Mouse (Mus musculus) intestine, embryonic 16.5 days (tissue): ENCODE measurements around the gene Adgrd1. TPM values are rescaled to one million over a fixed set of nuclear protein-coding genes. Genes with fewer than 3 reads are reported as not detected.

Experiments used
- ATAC-seq: fragments of 200-750 bp; cut with Nextera tagmentation; 2 replicates; pipeline ENCODE4 v1.8.0; 2017; ENCODE audit warnings: moderate TSS enrichment, moderate library complexity
- H3K27ac ChIP-seq: fragments of 300-500 bp; sonication (generic); 2 replicates; pipeline ENCODE4 v1.5.1; 2014; ENCODE audit warnings: mild to moderate bottlenecking, low read length
- H3K27me3 ChIP-seq: fragments of 300-500 bp; sonication (generic); replicated peaks from 2 replicates; pipeline ENCODE4 v1.6.1; 2014; ENCODE audit warnings: low read length, control low read depth, mixed read lengths; ENCODE audit not compliant: control insufficient read depth, insufficient read depth
- H3K36me3 ChIP-seq: fragments of 300-500 bp; sonication (generic); 2 replicates; pipeline ENCODE4 v1.6.1; 2014; ENCODE audit warnings: low read length, control low read depth; ENCODE audit not compliant: control insufficient read depth, insufficient read depth
- H3K4me1 ChIP-seq: fragments of 300-500 bp; sonication (generic); 2 replicates; pipeline ENCODE4 v1.6.1; 2014; ENCODE audit warnings: low read length, control low read depth, mixed read lengths; ENCODE audit not compliant: control insufficient read depth, insufficient read depth
- H3K4me2 ChIP-seq: fragments of 300-500 bp; sonication (generic); 2 replicates; pipeline ENCODE4 v1.6.1; 2014; ENCODE audit warnings: low read depth, low read length, control low read depth
- H3K4me3 ChIP-seq: fragments of 300-500 bp; sonication (generic); 2 replicates; pipeline ENCODE4 v1.5.1; 2014; ENCODE audit warnings: mild to moderate bottlenecking, low read length
- H3K9ac ChIP-seq: fragments of 300-500 bp; sonication (generic); 2 replicates; pipeline ENCODE4 v1.6.1; 2014; ENCODE audit warnings: low read depth, low read length
- H3K9me3 ChIP-seq: fragments of 300-500 bp; sonication (generic); 2 replicates; pipeline ENCODE4 v1.6.1; 2016; ENCODE audit warnings: low read length, control low read depth; ENCODE audit not compliant: control insufficient read depth
- WGBS: fragments of 180-500 bp; shearing (Covaris S2); extraction: QIAGEN DNeasy Blood & Tissue Kit; methylation state at CpG from one replicate; pipeline ENCODE4 v1.1.7; 2014; 5-methylcytosine and 5-hydroxymethylcytosine counted together
- polyA plus RNA-seq: library from polyadenylated mRNA; unstranded; fragments of >200 nt; fragmentation: Nextera tagmentation; extraction: Ambion mirVana; gene quantifications from 2 replicates; pipeline ENCODE4 v1.2.1, GENCODE M21; 2015

Adgrd1 gene
- polyA plus RNA-seq, 1 experiment from 2014 or later: 1.0 TPM

DNA sequence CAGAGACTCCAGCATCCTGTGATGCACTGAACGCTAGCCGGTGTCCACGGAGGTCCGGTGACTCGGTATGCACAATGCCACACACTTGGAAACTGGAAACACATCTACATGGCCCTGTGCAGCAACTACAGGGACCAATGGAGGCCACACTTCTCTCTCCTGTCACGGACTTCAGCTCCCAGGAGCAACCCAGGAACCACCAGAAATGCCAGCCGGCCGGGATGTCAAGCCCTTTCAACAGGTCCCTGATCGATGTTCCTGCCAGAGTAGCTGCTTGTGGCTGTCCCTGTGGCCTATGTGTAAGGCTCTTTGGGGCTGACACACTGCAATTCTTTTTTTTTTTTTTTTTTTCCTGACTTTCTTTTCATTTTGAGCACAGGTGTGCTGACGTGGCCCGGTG, 32.4 kb upstream of the Adgrd1 start:
- Histone ChIP-seq H3K9me3 (no peaks in the 10 kb centered on the region), H3K27ac (no peak overlapping the region), H3K4me3 (no peak overlapping the region), H3K4me1 (0 out of 2 replicates have a peak, but pooled peaks cover 8% of the 10 kb centered on the region), H3K36me3 (no peaks in the 10 kb centered on the region), H3K4me2 (no peak overlapping the region), H3K9ac (no peak overlapping the region), H3K27me3 (no peaks in the 10 kb centered on the region)
- no peak for ATAC-seq
- 63% methylated on average over 11 of the region's 11 CpGs for WGBS

DNA sequence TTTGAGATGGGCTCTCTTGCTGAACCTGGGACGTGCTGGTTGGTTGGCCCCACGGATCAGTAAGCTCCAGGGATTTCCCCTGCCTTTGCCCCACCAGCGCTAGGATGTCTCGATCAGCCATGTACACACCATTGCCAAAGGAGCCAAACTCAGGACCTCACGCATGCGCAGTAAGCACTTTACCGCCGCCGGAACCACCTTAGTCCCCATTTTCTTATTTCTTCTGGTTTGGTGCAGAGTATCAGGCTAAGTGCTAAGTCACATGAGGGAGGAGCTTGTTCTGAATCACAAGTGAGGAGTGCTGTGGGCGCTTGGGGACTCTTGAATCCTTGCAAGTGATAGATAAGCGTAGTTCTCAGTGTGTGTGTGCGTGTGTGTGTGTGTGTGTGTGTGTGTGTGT, 31.2 kb upstream of the Adgrd1 start:
- Histone ChIP-seq H3K9ac (no peak overlapping the region), H3K4me2 (no peak overlapping the region), H3K9me3 (no peaks in the 10 kb centered on the region), H3K36me3 (no peaks in the 10 kb centered on the region), H3K4me3 (no peak overlapping the region), H3K27me3 (no peaks in the 10 kb centered on the region), H3K4me1 (0 out of 2 replicates have a peak, but pooled peaks cover 8% of the 10 kb centered on the region), H3K27ac (no peak overlapping the region; the same call in 1 of the 2 replicates)
- ATAC-seq: no peak
- WGBS: 80% methylated on average over 12 of the region's 12 CpGs

DNA sequence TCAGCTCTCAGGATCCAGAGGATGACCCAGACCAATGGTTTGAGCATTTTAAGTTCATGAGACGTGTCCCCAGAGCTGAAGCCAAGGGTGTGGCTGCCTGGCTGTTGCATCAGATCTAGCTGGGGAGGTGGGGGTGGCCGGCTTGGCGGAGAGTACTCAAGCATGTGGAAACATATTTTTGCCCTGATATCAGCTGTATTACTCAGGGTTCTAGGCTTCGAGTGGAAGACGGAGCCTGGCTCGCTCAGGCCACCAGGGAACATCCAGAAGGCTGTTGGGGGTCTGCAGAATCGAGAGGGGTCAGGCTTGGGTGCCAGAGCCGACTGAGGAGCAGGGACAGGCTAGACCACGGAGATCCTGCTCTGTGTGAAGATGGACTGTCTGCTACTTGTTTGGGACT, 30.6 kb upstream of the Adgrd1 start:
- Histone ChIP-seq H3K9ac (no peak overlapping the region), H3K27ac (no peak overlapping the region), H3K27me3 (no peaks in the 10 kb centered on the region), H3K9me3 (no peaks in the 10 kb centered on the region), H3K4me2 (no peak overlapping the region), H3K4me3 (no peak overlapping the region), H3K4me1 (0 out of 2 replicates have a peak, but pooled peaks cover 8% of the 10 kb centered on the region), H3K36me3 (no peaks in the 10 kb centered on the region)
- no peak for ATAC-seq
- WGBS: 73% methylated on average over 9 of the region's 9 CpGs

DNA sequence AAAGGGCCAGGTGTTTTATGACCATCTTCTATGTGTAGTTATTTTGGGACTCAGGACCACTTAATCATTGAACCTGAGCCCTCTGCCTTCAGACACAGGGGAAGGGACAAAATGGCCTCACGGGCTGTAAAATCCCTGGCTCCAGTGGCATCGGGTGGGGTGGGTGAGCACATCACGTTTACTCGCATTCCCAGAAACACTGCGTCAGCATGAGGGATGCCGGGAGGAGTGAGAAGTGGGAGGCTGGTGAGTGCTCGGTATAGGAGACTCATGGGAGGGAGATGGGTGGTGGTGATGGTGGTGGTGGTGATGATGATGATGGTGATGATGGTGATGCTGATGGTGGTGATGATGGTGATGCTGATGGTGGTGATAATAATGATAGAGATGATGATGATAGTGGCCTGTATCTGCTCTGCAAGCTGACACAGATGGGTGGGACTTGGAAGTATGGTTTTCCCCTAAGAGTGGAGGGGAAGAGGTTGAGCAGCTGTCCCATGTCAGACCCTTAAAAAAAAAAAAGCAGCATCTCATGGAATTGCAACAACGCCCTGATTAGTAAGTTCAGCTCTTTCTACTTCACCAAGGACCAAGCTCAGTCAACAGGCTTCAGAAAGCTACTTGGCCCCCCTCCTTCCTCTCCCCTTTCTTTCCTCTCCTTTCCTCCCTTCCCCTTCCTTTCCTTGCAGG, 29.9 kb upstream of the Adgrd1 start:
- Histone ChIP-seq H3K36me3 (no peaks in the 10 kb centered on the region), H3K27ac (no peak overlapping the region), H3K9ac (no peak overlapping the region), H3K4me1 (0 out of 2 replicates have a peak, but pooled peaks cover 8% of the 10 kb centered on the region), H3K4me3 (no peak overlapping the region), H3K4me2 (no peak overlapping the region), H3K27me3 (no peaks in the 10 kb centered on the region), H3K9me3 (no peaks in the 10 kb centered on the region)
- WGBS: 81% methylated on average over 8 of the region's 8 CpGs
- no peak for ATAC-seq

DNA sequence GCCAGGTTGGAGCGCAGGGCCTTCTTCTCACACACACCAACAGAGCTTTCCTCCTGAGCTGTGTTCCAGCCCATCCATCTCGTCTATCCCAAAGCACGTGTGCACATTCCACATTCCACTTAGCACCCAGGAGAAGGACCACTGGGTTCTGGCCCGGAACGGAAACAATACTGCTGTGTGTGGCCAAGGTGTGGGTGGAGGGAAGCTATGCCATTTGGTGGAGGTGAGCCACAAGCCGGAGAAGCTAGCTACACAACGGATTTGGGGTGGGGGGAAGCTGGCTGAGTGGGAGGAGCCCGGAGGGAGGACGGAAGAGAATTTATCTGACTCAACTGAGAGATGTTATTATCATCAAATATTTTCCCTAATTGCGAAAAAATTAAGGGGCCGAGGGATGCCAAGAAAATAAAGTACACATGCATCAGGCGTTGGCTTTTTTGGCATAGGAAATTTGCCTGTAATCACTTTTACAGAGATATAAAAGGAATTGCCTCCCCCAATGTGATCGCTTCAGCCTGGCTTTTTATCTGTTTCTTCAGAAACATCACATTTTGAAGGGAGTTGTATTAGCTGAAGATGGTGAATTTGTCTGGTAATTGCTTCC, 29.2 kb upstream of the Adgrd1 start:
- H3K4me2 ChIP-seq: no peak overlapping the region
- H3K9me3 ChIP-seq: no peaks in the 10 kb centered on the region
- no peak for ATAC-seq
- H3K4me3 ChIP-seq: no peak overlapping the region
- H3K36me3 ChIP-seq: no peaks in the 10 kb centered on the region
- no peaks in the 10 kb centered on the region for H3K27me3 ChIP-seq
- no peak overlapping the region for H3K9ac ChIP-seq
- H3K4me1 ChIP-seq: 0 out of 2 replicates have a peak, but pooled peaks cover 8% of the 10 kb centered on the region
- WGBS: 63% methylated on average over 13 of the region's 13 CpGs
- no peak overlapping the region for H3K27ac ChIP-seq

DNA sequence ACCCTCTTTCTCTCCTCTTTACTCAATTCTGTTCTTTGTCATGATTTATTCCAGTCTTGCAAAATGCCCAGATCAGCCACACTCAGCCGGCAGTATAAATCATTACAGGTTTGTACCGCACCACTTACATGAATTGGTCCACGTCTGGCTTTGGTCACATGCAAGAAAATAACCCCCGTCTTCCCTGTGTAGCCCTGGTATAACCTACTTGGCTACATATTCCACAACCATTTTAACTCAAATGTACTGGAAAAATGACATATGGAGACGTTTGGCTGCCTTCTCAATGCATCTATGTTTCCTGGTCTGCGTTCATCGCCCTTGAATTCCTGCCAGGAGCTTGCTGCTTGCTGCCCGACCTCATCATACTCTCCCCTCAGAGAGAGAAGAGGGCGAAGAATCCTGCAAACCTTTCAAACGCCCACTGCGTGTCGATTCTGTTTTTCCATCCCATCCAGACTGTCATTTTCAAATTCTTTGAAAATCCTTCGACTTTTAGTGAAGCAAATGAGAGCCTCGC, 24.7 kb upstream of the Adgrd1 start:
- H3K27ac ChIP-seq: no peak overlapping the region
- 0 out of 2 replicates have a peak, but pooled peaks cover 4% of the 10 kb centered on the region for H3K4me1 ChIP-seq
- H3K36me3 ChIP-seq: no peaks in the 10 kb centered on the region
- no peak overlapping the region for H3K4me2 ChIP-seq
- H3K9ac ChIP-seq: no peak overlapping the region
- no peaks in the 10 kb centered on the region for H3K27me3 ChIP-seq
- ATAC-seq: no peak
- 61% methylated on average over 14 of the region's 14 CpGs for WGBS
- H3K9me3 ChIP-seq: no peaks in the 10 kb centered on the region
- no peak overlapping the region for H3K4me3 ChIP-seq

DNA sequence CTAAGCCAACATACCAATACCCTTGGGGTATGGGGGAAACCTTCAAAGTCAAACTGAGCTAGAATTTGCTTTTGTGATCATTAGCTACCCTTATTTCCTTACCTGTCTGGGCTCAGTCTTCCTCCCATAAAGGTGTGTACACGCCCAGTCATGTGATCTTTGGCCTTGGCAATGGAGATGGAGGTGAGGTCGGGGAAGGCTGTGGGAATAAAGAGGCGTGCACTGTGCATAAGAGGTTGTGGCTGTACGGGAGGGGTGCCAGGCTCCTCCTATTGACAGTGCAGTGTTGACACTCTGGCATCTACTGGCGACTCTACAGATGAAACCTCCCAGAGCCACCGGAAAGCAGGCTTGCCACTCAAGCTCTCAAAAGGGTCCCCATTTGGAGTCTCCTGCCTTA, 23.1 kb upstream of the Adgrd1 start:
- Histone ChIP-seq H3K4me2 (no peak overlapping the region), H3K4me3 (no peak overlapping the region), H3K9me3 (no peaks in the 10 kb centered on the region), H3K9ac (no peak overlapping the region), H3K27ac (no peak overlapping the region), H3K36me3 (no peaks in the 10 kb centered on the region), H3K27me3 (no peaks in the 10 kb centered on the region), H3K4me1 (no peaks in the 10 kb centered on the region)
- ATAC-seq: peak; percentile 90
- 61% methylated on average over 6 of the region's 6 CpGs for WGBS

DNA sequence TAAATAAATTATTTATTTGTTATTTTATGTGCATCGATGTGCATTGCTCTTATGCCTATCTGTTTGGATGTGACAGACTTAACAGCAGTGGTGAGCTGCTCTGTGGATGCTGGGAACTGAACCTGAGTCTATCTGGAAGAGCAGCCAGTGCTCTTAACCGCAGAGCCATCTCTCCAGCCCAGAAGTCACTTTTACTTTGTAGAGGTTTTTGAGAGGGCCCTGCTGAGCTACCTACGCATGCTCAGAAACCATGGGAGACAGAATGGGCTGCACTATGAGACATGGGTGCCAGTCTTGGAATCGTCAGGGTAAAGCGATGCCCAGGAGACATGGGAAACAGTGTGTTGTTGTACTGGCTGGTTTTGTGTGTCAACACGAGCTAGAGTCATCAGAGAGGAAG, 20.5 kb upstream of the Adgrd1 start:
- H3K9me3 ChIP-seq: no peaks in the 10 kb centered on the region
- no peaks in the 10 kb centered on the region for H3K27me3 ChIP-seq
- no peak overlapping the region for H3K27ac ChIP-seq
- no peaks in the 10 kb centered on the region for H3K4me1 ChIP-seq
- H3K9ac ChIP-seq: no peak overlapping the region
- 85% methylated on average over 6 of the region's 6 CpGs for WGBS
- ATAC-seq: no peak
- H3K36me3 ChIP-seq: no peaks in the 10 kb centered on the region
- H3K4me3 ChIP-seq: no peak overlapping the region
- no peak overlapping the region for H3K4me2 ChIP-seq

DNA sequence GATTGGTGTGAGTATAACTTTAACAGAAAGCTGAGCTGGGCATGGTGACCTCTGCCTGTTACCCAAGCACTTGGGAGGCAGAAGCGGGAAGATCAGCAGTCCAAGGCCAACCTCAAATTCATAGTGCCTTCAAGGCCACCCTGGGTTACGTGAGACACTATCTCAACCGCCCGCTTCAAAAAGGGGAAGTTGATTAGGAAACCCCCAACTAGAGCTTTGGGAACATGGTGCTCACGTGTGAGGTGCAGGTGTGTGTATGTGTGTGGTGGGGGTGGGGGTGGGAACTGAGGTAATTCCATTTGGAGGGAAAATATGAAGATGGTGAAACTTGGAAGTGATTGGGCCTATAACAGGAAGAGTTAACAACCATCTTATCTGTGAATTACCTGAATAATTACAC, 19.3 kb upstream of the Adgrd1 start:
- H3K4me2 ChIP-seq: no peak overlapping the region
- ATAC-seq: no peak
- H3K4me3 ChIP-seq: no peak overlapping the region
- no peaks in the 10 kb centered on the region for H3K27me3 ChIP-seq
- H3K36me3 ChIP-seq: no peaks in the 10 kb centered on the region
- H3K4me1 ChIP-seq: no peaks in the 10 kb centered on the region
- no peak overlapping the region for H3K9ac ChIP-seq
- H3K9me3 ChIP-seq: no peaks in the 10 kb centered on the region
- H3K27ac ChIP-seq: no peak overlapping the region
- WGBS: 77% methylated on average over 5 of the region's 5 CpGs
